Mouse (Mus musculus) adrenal gland, postnatal 25 days (tissue): ENCODE data around the gene Gp9. TPM values are rescaled to one million over a fixed set of nuclear protein-coding genes. Genes with fewer than 3 reads are reported as not detected.

Experiments used
- DNase-seq: peaks from one replicate; pipeline ENCODE4 v3.0.0; 2021; ENCODE audit warnings: mixed read lengths
- total RNA-seq: library from RNA; stranded (reverse); gene quantifications from 2 replicates; pipeline ENCODE4 v1.2.3, GENCODE M21; 2021

Gp9 gene
- total RNA-seq, 1 experiment from 2014 or later: not detected

GRCm38 (mm10) chr6:87809651-87810161 is 31.8 kb downstream of the Gp9 start:
- no peak for DNase-seq

- no peak for DNase-seq
Observed at GRCm38 (mm10) chr6:87810311-87810710, 32.4 kb downstream of the Gp9 start.

GRCm38 (mm10) chr6:87810713-87811669 is 33.1 kb downstream of the Gp9 start:
- peak; percentile 66 for DNase-seq

- peak; percentile 96 for DNase-seq
Observed at GRCm38 (mm10) chr6:87811675-87812338, 33.9 kb downstream of the Gp9 start, which contains the start of gene Rab43. Gene Rab43 (minus strand): TSS chr6:87812164.

- DNase-seq: no peak
Observed at GRCm38 (mm10) chr6:87812656-87813055, 34.8 kb downstream of the Gp9 start.

- no peak for DNase-seq
Observed at GRCm38 (mm10) chr6:87814486-87814885, 36.6 kb downstream of the Gp9 start.

GRCm38 (mm10) chr6:87820366-87820765 is 42.5 kb downstream of the Gp9 start:
- DNase-seq: no peak

Other genes starting within 250 kb of the Gp9 start
- 2.9 and 3.3 TPM in 2 replicates for gene Arhgap25, start 244.8 kb upstream of the Gp9 start, total RNA-seq
- gene Prokr1, start 187.3 kb upstream of the Gp9 start, total RNA-seq: 0.58 and 0.90 TPM in 2 replicates
- gene Aplf, start 105.9 kb upstream of the Gp9 start, total RNA-seq: 8.0 and 9.8 TPM in 2 replicates
- 0.67 and 0.71 TPM in 2 replicates for gene Efcc1, start 47.2 kb upstream of the Gp9 start, total RNA-seq
- gene Rab43, start 34.1 kb downstream of the Gp9 start, total RNA-seq: 21.8 and 34.9 TPM in 2 replicates
- 5.1 and 6.2 TPM in 2 replicates for gene Gm45140, start 57.7 kb downstream of the Gp9 start, total RNA-seq
- 24.8 and 36.1 TPM in 2 replicates for gene Isy1, start 60.7 kb downstream of the Gp9 start, total RNA-seq
- 346 and 405 TPM in 2 replicates for gene Cnbp, start 73.0 kb downstream of the Gp9 start, total RNA-seq
- 103 and 108 TPM in 2 replicates for gene Copg1, start 109.7 kb downstream of the Gp9 start, total RNA-seq
- 29.7 and 29.9 TPM in 2 replicates for gene Hmces, start 135.9 kb downstream of the Gp9 start, total RNA-seq
- 15.1 and 19.1 TPM in 2 replicates for gene H1fx, start 203.6 kb downstream of the Gp9 start, total RNA-seq